Mouse (Mus musculus) heart, adult 2 months (tissue): ENCODE data around the gene Tbc1d10c. TPM values are rescaled to one million over a fixed set of nuclear protein-coding genes. Genes with fewer than 3 reads are reported as not detected.
"Not testable (repeated sequence)": the region's sequence is repeated elsewhere in the genome, so short reads cannot be mapped to it uniquely, and the experiment has no call there.

ENCODE experiments used
- DNase-seq, 2 experiments: peaks; one replicate each; pipeline ENCODE4 v3.0.0; 2021
- H3K27ac ChIP-seq: fragments of 200-600 bp; 2 replicates; pipeline ENCODE4 v1.8.1; 2022
- H3K27me3 ChIP-seq: fragments of 200-500 bp; 2 replicates; pipeline ENCODE4 v1.6.1; 2012; ENCODE audit warnings: mild to moderate bottlenecking, low read length, inconsistent platforms, mixed read lengths; ENCODE audit not compliant: control insufficient read depth, insufficient read depth
- H3K36me3 ChIP-seq: fragments of 200-500 bp; 2 replicates; pipeline ENCODE4 v1.6.1; 2012; ENCODE audit warnings: low read length, inconsistent platforms; ENCODE audit not compliant: control insufficient read depth, insufficient read depth
- H3K4me1 ChIP-seq: fragments of 200-500 bp; 2 replicates; pipeline ENCODE4 v1.6.1; 2011; ENCODE audit warnings: low read length; ENCODE audit not compliant: control insufficient read depth, insufficient read depth
- H3K4me3 ChIP-seq: fragments of 200-600 bp; 2 replicates; pipeline ENCODE4 v1.8.1; 2022
- H3K79me2 ChIP-seq: fragments of 200-500 bp; replicated peaks from 2 replicates; pipeline ENCODE4 v1.6.1; 2012; ENCODE audit warnings: mild to moderate bottlenecking, inconsistent platforms, low read length, moderate library complexity, mixed read lengths; ENCODE audit not compliant: control insufficient read depth, insufficient read depth
- H3K9ac ChIP-seq: fragments of 200-500 bp; 2 replicates; pipeline ENCODE4 v1.6.1; 2012; ENCODE audit warnings: low read depth, mild to moderate bottlenecking, control low read depth, inconsistent platforms, low read length, mixed read lengths
- CTCF ChIP-seq: fragments of 200-600 bp; IDR thresholded peaks from 2 replicates; pipeline ENCODE4 v1.8.1; 2022; ENCODE audit warnings: antibody characterized with exemption, mild to moderate bottlenecking, moderate library complexity
- EP300 ChIP-seq: fragments of 200-500 bp; IDR thresholded peaks from 2 replicates; pipeline ENCODE4 v1.6.1; 2011; ENCODE audit warnings: low read depth, low read length, control low read depth; ENCODE audit not compliant: insufficient read depth
- POLR2A ChIP-seq: fragments of 200-500 bp; IDR thresholded peaks from 2 replicates; pipeline ENCODE4 v1.6.1; 2011; ENCODE audit warnings: mild to moderate bottlenecking, low read depth, low read length, control low read depth; ENCODE audit not compliant: insufficient read depth
- WGBS: fragments of 180-500 bp; shearing (Covaris S2); methylation state at CpG from one replicate; pipeline ENCODE4 v1.1.7; 2018; 5-methylcytosine and 5-hydroxymethylcytosine counted together
- intact Hi-C: fragments of 180-260 bp; cut with DNase I; formaldehyde crosslinking; loops from one replicate; pipeline ENCODE4 v1.15.1; 2025
- microRNA-seq, 2 experiments: library from miRNA; unstranded; fragments of <30 nt; microRNA quantifications; one replicate each; pipeline ENCODE4 v1.2.0; 2021
- polyA plus RNA-seq: library from polyadenylated mRNA; depleted of rRNA; stranded (reverse); fragments of >200 nt; gene quantifications from 2 replicates; pipeline ENCODE4 v1.2.3, GENCODE M21; 2012; rRNA removed
- total RNA-seq, 2 experiments: library from RNA; stranded (reverse); gene quantifications; 2 replicates each; pipeline ENCODE4 v1.2.3; 2021

Gene Tbc1d10c
- total and polyA plus RNA-seq, 3 experiments, result 12.4 to 14.4 (median 13.7) TPM

- Histone ChIP-seq H3K9ac (no peak overlapping the region), H3K36me3 (no peaks in the 10 kb centered on the region), H3K4me3 (no peak overlapping the region), H3K4me1 (no peaks in the 10 kb centered on the region), H3K27me3 (no peaks in the 10 kb centered on the region), H3K79me2 (no peaks in the 10 kb centered on the region), H3K27ac (no peak overlapping the region)
- no peak for DNase-seq
- no peak for TF ChIP-seq EP300
- no peak for TF ChIP-seq POLR2A
- TF ChIP-seq CTCF, result no peak
- intact Hi-C loops, result no loop called here
- WGBS, result 84% methylated on average over 5 of the region's 5 CpGs
These were observed 53.2 kb downstream of the Tbc1d10c start for GRCm38 (mm10) chr19:4137913-4138312.

DNA sequence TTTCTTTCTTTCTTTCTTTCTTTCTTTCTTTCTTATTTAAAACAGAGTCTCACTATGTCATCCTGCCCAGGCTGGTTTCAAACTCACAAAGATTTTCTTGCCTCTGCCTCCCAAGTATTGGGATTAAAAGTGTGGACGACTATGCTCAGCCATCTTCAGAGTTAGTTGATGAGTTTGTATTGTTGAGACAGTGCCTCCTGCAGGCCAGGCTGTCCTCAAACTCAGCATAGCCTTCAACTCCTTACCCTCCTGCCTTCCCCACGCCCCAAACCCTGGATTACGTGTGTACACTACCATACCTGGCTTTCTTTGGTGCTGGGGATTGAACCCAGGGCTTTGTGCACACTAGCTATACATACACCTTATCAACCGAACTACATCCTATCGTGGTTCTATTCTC lies 54.6 kb downstream of the Tbc1d10c start:
- TF ChIP-seq EP300 (no peak), CTCF (no peak)
- no peak overlapping the region for H3K27ac ChIP-seq
- H3K4me3 ChIP-seq, result no peak overlapping the region
- no peak for DNase-seq
- 82% methylated on average over 5 of the region's 5 CpGs for WGBS
- no peaks in the 10 kb centered on the region for H3K27me3 ChIP-seq
- H3K79me2 ChIP-seq, result no peaks in the 10 kb centered on the region
- no peaks in the 10 kb centered on the region for H3K4me1 ChIP-seq
- H3K9ac ChIP-seq, result no peak overlapping the region
- no peaks in the 10 kb centered on the region for H3K36me3 ChIP-seq
- intact Hi-C loops, result no loop called here

- 17% methylated on average over 8 of the region's 8 CpGs for WGBS
- H3K27me3 ChIP-seq, intact Hi-C loops: not testable (repeated sequence)
These were observed 55.1 kb downstream of the Tbc1d10c start for GRCm38 (mm10) chr19:4135963-4136345.

DNA sequence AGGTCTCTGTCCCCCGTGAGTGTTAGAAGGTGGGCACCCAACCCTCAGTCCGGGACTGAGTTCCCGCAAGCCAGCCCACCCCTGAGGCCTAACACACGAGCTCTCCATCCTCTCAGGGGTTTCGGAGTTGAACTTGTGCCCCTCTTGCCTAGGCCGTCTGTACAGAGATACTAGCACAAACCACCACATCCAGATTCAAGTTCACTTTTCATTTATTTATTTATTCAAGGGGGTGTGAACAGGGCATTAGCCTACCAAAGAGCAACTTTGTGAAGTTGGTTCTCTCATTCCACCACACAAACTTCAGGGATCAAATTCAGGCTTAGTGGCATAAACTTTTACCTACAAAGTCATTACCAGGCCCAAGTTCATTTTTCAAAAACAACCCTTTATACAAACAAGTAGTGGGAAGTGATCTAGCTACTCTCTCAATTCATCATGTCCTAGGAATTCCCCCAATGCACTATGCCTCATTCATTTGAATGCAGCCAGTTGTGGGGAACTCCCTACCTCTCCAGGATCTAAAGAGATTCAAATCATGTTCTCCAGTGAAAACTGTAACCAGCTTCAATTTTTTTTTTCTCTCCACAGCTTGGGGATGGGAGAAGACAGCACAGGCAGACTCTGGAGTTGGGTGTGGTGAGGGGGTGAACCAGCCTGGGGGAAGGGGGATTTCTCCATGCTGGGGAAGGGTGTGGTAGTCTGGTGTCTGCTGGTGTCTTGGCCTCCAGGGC lies 55.7 kb downstream of the Tbc1d10c start:
- 86% methylated on average over 6 of the region's 6 CpGs for WGBS
- H3K79me2 ChIP-seq, H3K27me3 ChIP-seq, intact Hi-C loops, H3K4me3 ChIP-seq, H3K4me1 ChIP-seq, H3K36me3 ChIP-seq, DNase-seq, H3K27ac ChIP-seq, H3K9ac ChIP-seq: not testable (repeated sequence)

More at GRCm38 (mm10) chr19:4135963-4136345, 55.1 kb downstream of the Tbc1d10c start:
- TF ChIP-seq CTCF, result peak; percentile 60
- not testable (repeated sequence) for H3K9ac ChIP-seq, H3K4me1 ChIP-seq, H3K27ac ChIP-seq, H3K36me3 ChIP-seq, H3K79me2 ChIP-seq, H3K4me3 ChIP-seq, DNase-seq

GRCm38 (mm10) chr19:4134354-4134753 lies 56.7 kb downstream of the Tbc1d10c start:
- H3K27me3 ChIP-seq, result no peaks in the 10 kb centered on the region
- TF ChIP-seq EP300 (no peak), POLR2A (no peak), CTCF (no peak)
- no peak overlapping the region for H3K9ac ChIP-seq
- H3K4me3 ChIP-seq, result no peak overlapping the region
- intact Hi-C loops, result no loop called here
- H3K27ac ChIP-seq, result no peak overlapping the region
- WGBS, result 72% methylated on average over 4 of the region's 4 CpGs
- no peak for DNase-seq
- no peaks in the 10 kb centered on the region for H3K4me1 ChIP-seq
- no peaks in the 10 kb centered on the region for H3K79me2 ChIP-seq
- no peaks in the 10 kb centered on the region for H3K36me3 ChIP-seq

Small RNA genes within 50 kb of the gene (microRNA-seq; reads per million reads assigned to microRNA genes)
- 0 reads per million in 2 experiments for gene Gm26115

Other genes with a start within 250 kb of the Tbc1d10c start
Only the 30 nearest of the 31 such genes appear.
- under 1 TPM; 0.39 to 0.61 TPM for gene Aldh3b3, start 232.6 kb downstream of the Tbc1d10c start, total RNA-seq
- gene Aldh3b3, start 232.6 kb downstream of the Tbc1d10c start, polyA plus RNA-seq, result 2.8 and 5.4 TPM in 2 replicates
- gene Aldh3b2, start 219.0 kb downstream of the Tbc1d10c start, total RNA-seq, result under 1 TPM; 0.18 to 0.26 TPM
- 0.91 and 1.6 TPM in 2 replicates for gene Aldh3b2, start 219.0 kb downstream of the Tbc1d10c start, polyA plus RNA-seq
- gene Acy3, start 204.7 kb downstream of the Tbc1d10c start, total RNA-seq, result 10 to 100 TPM; 21.5 to 28.0 TPM
- 68.7 and 89.9 TPM in 2 replicates for gene Acy3, start 204.7 kb downstream of the Tbc1d10c start, polyA plus RNA-seq
- not detected for gene Tbx10, start 198.5 kb downstream of the Tbc1d10c start, total RNA-seq
- gene Tbx10, start 198.5 kb downstream of the Tbc1d10c start, polyA plus RNA-seq, result 0.14 TPM in 1 of 2 replicates, not detected in the other
- 100 to 1,000 TPM; 136 to 149 TPM for gene Nudt8, start 190.7 kb downstream of the Tbc1d10c start, total RNA-seq
- 46.4 and 61.9 TPM in 2 replicates for gene Nudt8, start 190.7 kb downstream of the Tbc1d10c start, polyA plus RNA-seq
- gene Gm49405, start 190.7 kb downstream of the Tbc1d10c start, total RNA-seq, result 1 to 10 TPM; 1.0 to 1.7 TPM
- gene Gm49405, start 190.7 kb downstream of the Tbc1d10c start, polyA plus RNA-seq, result 11.0 TPM in 2 replicates
- gene Doc2g, start 188.0 kb downstream of the Tbc1d10c start, total RNA-seq, result 100 to 1,000 TPM; 193 to 236 TPM
- 432 and 597 TPM in 2 replicates for gene Doc2g, start 188.0 kb downstream of the Tbc1d10c start, polyA plus RNA-seq
- 1,000 to 10,000 TPM; 1,031 to 1,231 TPM for gene Ndufv1, start 178.5 kb downstream of the Tbc1d10c start, total RNA-seq
- 1,078 and 1,145 TPM in 2 replicates for gene Ndufv1, start 178.5 kb downstream of the Tbc1d10c start, polyA plus RNA-seq
- gene Gstp1, start 153.3 kb downstream of the Tbc1d10c start, total RNA-seq, result 100 to 1,000 TPM; 356 to 371 TPM
- gene Gstp1, start 153.3 kb downstream of the Tbc1d10c start, polyA plus RNA-seq, result 480 and 490 TPM in 2 replicates
- 100 to 1,000 TPM; 121 to 137 TPM for gene Gstp2, start 145.3 kb downstream of the Tbc1d10c start, total RNA-seq
- gene Gstp2, start 145.3 kb downstream of the Tbc1d10c start, polyA plus RNA-seq, result 38.3 and 58.2 TPM in 2 replicates
- not detected for gene Gstp3, start 131.7 kb downstream of the Tbc1d10c start, total RNA-seq
- 1.1 TPM in 1 of 2 replicates, not detected in the other for gene Gstp3, start 131.7 kb downstream of the Tbc1d10c start, polyA plus RNA-seq
- gene Cabp2, start 109.7 kb downstream of the Tbc1d10c start, total RNA-seq, result not detected
- not detected in 2 replicates for gene Cabp2, start 109.7 kb downstream of the Tbc1d10c start, polyA plus RNA-seq
- 10 to 100 TPM; 39.9 to 43.2 TPM for gene Cdk2ap2, start 94.1 kb downstream of the Tbc1d10c start, total RNA-seq
- gene Cdk2ap2, start 94.1 kb downstream of the Tbc1d10c start, polyA plus RNA-seq, result 81.3 and 85.3 TPM in 2 replicates
- gene Pitpnm1, start 91.3 kb downstream of the Tbc1d10c start, total RNA-seq, result 10 to 100 TPM; 18.1 to 19.9 TPM
- gene Pitpnm1, start 91.3 kb downstream of the Tbc1d10c start, polyA plus RNA-seq, result 43.6 and 49.9 TPM in 2 replicates
- gene Aip, start 65.4 kb downstream of the Tbc1d10c start, total RNA-seq, result 10 to 100 TPM; 55.1 to 60.6 TPM
- 69.4 and 82.1 TPM in 2 replicates for gene Aip, start 65.4 kb downstream of the Tbc1d10c start, polyA plus RNA-seq
- under 1 TPM in 1 of 2 experiments, not detected in 1; 0.05 TPM for gene Gpr152, start 51.5 kb downstream of the Tbc1d10c start, total RNA-seq
- gene Gpr152, start 51.5 kb downstream of the Tbc1d10c start, polyA plus RNA-seq, result 0.12 TPM in 2 replicates
- not detected for gene Cabp4, start 47.3 kb downstream of the Tbc1d10c start, total RNA-seq
- 0.21 TPM in 1 of 2 replicates, not detected in the other for gene Cabp4, start 47.3 kb downstream of the Tbc1d10c start, polyA plus RNA-seq
- 10 to 100 TPM; 43.9 to 45.1 TPM for gene Coro1b, start 42.7 kb downstream of the Tbc1d10c start, total RNA-seq
- gene Coro1b, start 42.7 kb downstream of the Tbc1d10c start, polyA plus RNA-seq, result 83.3 and 95.0 TPM in 2 replicates
- 1 to 10 TPM; 1.1 to 1.7 TPM for gene Ptprcap, start 37.7 kb downstream of the Tbc1d10c start, total RNA-seq
- gene Ptprcap, start 37.7 kb downstream of the Tbc1d10c start, polyA plus RNA-seq, result 2.2 and 6.4 TPM in 2 replicates
- gene Rps6kb2, start 27.9 kb downstream of the Tbc1d10c start, total RNA-seq, result 10 to 100 TPM; 14.7 to 18.2 TPM
- 29.5 and 32.9 TPM in 2 replicates for gene Rps6kb2, start 27.9 kb downstream of the Tbc1d10c start, polyA plus RNA-seq
- gene Carns1, start 15.8 kb downstream of the Tbc1d10c start, total RNA-seq, result 10 to 100 TPM; 24.4 to 27.0 TPM
- gene Carns1, start 15.8 kb downstream of the Tbc1d10c start, polyA plus RNA-seq, result 78.0 and 79.1 TPM in 2 replicates
- 100 to 1,000 TPM; 272 to 313 TPM for gene Ppp1ca, start 781 bp upstream of the Tbc1d10c start, total RNA-seq
- gene Ppp1ca, start 781 bp upstream of the Tbc1d10c start, polyA plus RNA-seq, result 406 and 497 TPM in 2 replicates
- gene Rad9a, start 10.4 kb upstream of the Tbc1d10c start, total RNA-seq, result 1 to 10 TPM; 4.1 to 4.4 TPM
- gene Rad9a, start 10.4 kb upstream of the Tbc1d10c start, polyA plus RNA-seq, result 13.5 and 13.9 TPM in 2 replicates
- 1 to 10 TPM in 1 of 2 experiments, under 1 TPM in 1; 0.55 to 1.0 TPM for gene Clcf1, start 23.0 kb upstream of the Tbc1d10c start, total RNA-seq
- 2.8 and 5.4 TPM in 2 replicates for gene Clcf1, start 23.0 kb upstream of the Tbc1d10c start, polyA plus RNA-seq
- gene AC109138.7, start 23.1 kb upstream of the Tbc1d10c start, total RNA-seq, result not detected
- gene AC109138.7, start 23.1 kb upstream of the Tbc1d10c start, polyA plus RNA-seq, result 15.3 TPM in 1 of 2 replicates, not detected in the other
- gene Pold4, start 40.6 kb upstream of the Tbc1d10c start, total RNA-seq, result 10 to 100 TPM in 1 of 2 experiments, 1 to 10 TPM in 1; 9.2 to 12.0 TPM
- 36.9 and 48.1 TPM in 2 replicates for gene Pold4, start 40.6 kb upstream of the Tbc1d10c start, polyA plus RNA-seq
- gene Ssh3, start 77.9 kb upstream of the Tbc1d10c start, total RNA-seq, result 1 to 10 TPM; 6.7 to 7.3 TPM
- 13.7 and 15.9 TPM in 2 replicates for gene Ssh3, start 77.9 kb upstream of the Tbc1d10c start, polyA plus RNA-seq
- gene Ankrd13d, start 91.9 kb upstream of the Tbc1d10c start, total RNA-seq, result under 1 TPM; 0.34 to 0.60 TPM
- gene Ankrd13d, start 91.9 kb upstream of the Tbc1d10c start, polyA plus RNA-seq, result 1.4 and 1.5 TPM in 2 replicates
- gene Grk2, start 114.9 kb upstream of the Tbc1d10c start, total RNA-seq, result 10 to 100 TPM; 56.0 to 59.0 TPM
- 53.6 and 61.3 TPM in 2 replicates for gene Grk2, start 114.9 kb upstream of the Tbc1d10c start, polyA plus RNA-seq
- 10 to 100 TPM; 36.4 to 38.6 TPM for gene Kdm2a, start 207.0 kb upstream of the Tbc1d10c start, total RNA-seq
- 49.7 and 82.9 TPM in 2 replicates for gene Kdm2a, start 207.0 kb upstream of the Tbc1d10c start, polyA plus RNA-seq